Mouse (Mus musculus): ENCODE results near the gene Tbx20.

The Tbx20 gene

GRCm38 (mm10) chr9:24774160-24774969 lies at the start of gene Tbx20:
Tbx20 (minus strand) TSS chr9:24774303.
- DNase-seq: peak; percentile 32

GRCm38 (mm10) chr9:24818511-24818910 lies 44.4 kb upstream of the Tbx20 start:
- DNase-seq: no peak

- no peak for DNase-seq
Observed at GRCm38 (mm10) chr9:24812461-24812860, 38.4 kb upstream of the Tbx20 start.

GRCm38 (mm10) chr9:24792110-24792509 lies 18.0 kb upstream of the Tbx20 start:
- DNase-seq: no peak

- DNase-seq: no peak
Observed at GRCm38 (mm10) chr9:24789396-24789795, 15.3 kb upstream of the Tbx20 start.

- DNase-seq: no peak
Observed at GRCm38 (mm10) chr9:24782338-24782737, 8.2 kb upstream of the Tbx20 start.

- peak; percentile 10 for DNase-seq
Observed at GRCm38 (mm10) chr9:24780929-24781441, 6.9 kb upstream of the Tbx20 start.

- DNase-seq: no peak
Observed at GRCm38 (mm10) chr9:24780391-24780928, 6.4 kb upstream of the Tbx20 start.

GRCm38 (mm10) chr9:24779975-24780374 lies 5.9 kb upstream of the Tbx20 start:
- no peak for DNase-seq

- no peak for DNase-seq
Observed at GRCm38 (mm10) chr9:24778571-24778970, 4.5 kb upstream of the Tbx20 start.

- DNase-seq: no peak
Observed at GRCm38 (mm10) chr9:24777961-24778360, 3.9 kb upstream of the Tbx20 start.

GRCm38 (mm10) chr9:24777176-24777895 lies 3.2 kb upstream of the Tbx20 start:
- DNase-seq: peak; percentile 9

- DNase-seq: no peak
Observed at GRCm38 (mm10) chr9:24776487-24776886, 2.4 kb upstream of the Tbx20 start.

GRCm38 (mm10) chr9:24775567-24775966 lies 1.5 kb upstream of the Tbx20 start:
- no peak for DNase-seq

GRCm38 (mm10) chr9:24775001-24775400 lies 898 bp upstream of the Tbx20 start:
- DNase-seq: no peak

- no peak for DNase-seq
Observed at GRCm38 (mm10) chr9:24773669-24774068, 434 bp downstream of the Tbx20 start.

GRCm38 (mm10) chr9:24773171-24773570 lies 932 bp downstream of the Tbx20 start:
- DNase-seq: no peak

- DNase-seq: no peak
Observed at GRCm38 (mm10) chr9:24772431-24773120, 1.5 kb downstream of the Tbx20 start.

GRCm38 (mm10) chr9:24771713-24772112 lies 2.4 kb downstream of the Tbx20 start:
- DNase-seq: no peak

- no peak for DNase-seq
Observed at GRCm38 (mm10) chr9:24770941-24771405, 3.1 kb downstream of the Tbx20 start.

- DNase-seq: no peak
Observed at GRCm38 (mm10) chr9:24770149-24770940, 3.8 kb downstream of the Tbx20 start.

- no peak for DNase-seq
Observed at GRCm38 (mm10) chr9:24769611-24770010, 4.5 kb downstream of the Tbx20 start.
